Mouse (Mus musculus) small intestine, adult 2 months (tissue): Measurements from ENCODE around the gene Hist1h3e. TPM values are rescaled to one million over a fixed set of nuclear protein-coding genes. Genes with fewer than 3 reads are reported as not detected.
"Not testable (repeated sequence)": the region's sequence is repeated elsewhere in the genome, so short reads cannot be mapped to it uniquely, and the experiment has no call there.

ENCODE experiments used
- H3K27ac ChIP-seq: fragments of 200-500 bp; 2 replicates; pipeline ENCODE4 v1.5.1; 2012; ENCODE audit warnings: low read depth, low read length, control low read depth, inconsistent platforms; ENCODE audit not compliant: insufficient read depth
- H3K27me3 ChIP-seq: fragments of 200-500 bp; 2 replicates; pipeline ENCODE4 v1.6.1; 2012; ENCODE audit warnings: mild to moderate bottlenecking, moderate library complexity, low read length, inconsistent platforms; ENCODE audit not compliant: control insufficient read depth, insufficient read depth
- H3K36me3 ChIP-seq: fragments of 200-500 bp; 2 replicates; pipeline ENCODE4 v1.6.1; 2012; ENCODE audit warnings: mild to moderate bottlenecking, low read length, control low read depth, inconsistent platforms; ENCODE audit not compliant: control insufficient read depth, insufficient read depth
- H3K4me1 ChIP-seq: fragments of 200-500 bp; 2 replicates; pipeline ENCODE4 v1.6.1; 2012; ENCODE audit warnings: low read length, inconsistent platforms, mixed read lengths; ENCODE audit not compliant: control insufficient read depth, insufficient read depth, insufficient read length
- H3K4me3 ChIP-seq: fragments of 200-500 bp; 2 replicates; pipeline ENCODE4 v1.5.1; 2012; ENCODE audit warnings: low read depth, mild to moderate bottlenecking, control low read depth, inconsistent platforms, low read length, moderate library complexity
- CTCF ChIP-seq: fragments of 200-500 bp; IDR thresholded peaks from 2 replicates; pipeline ENCODE4 v1.5.1; 2012; ENCODE audit warnings: low read depth, mild to moderate bottlenecking, control low read depth, inconsistent platforms, low read length, moderate library complexity, mixed read lengths; ENCODE audit not compliant: insufficient replicate concordance, insufficient read length; ENCODE audit errors: extremely low read depth
- POLR2A ChIP-seq: fragments of 200-500 bp; IDR thresholded peaks from 2 replicates; pipeline ENCODE4 v1.6.1; 2012; ENCODE audit warnings: low read depth, mild to moderate bottlenecking, control low read depth, inconsistent platforms, low read length, moderate library complexity
- WGBS: fragments of 180-500 bp; shearing (Covaris S2); methylation state at CpG from one replicate; pipeline ENCODE4 v1.1.7; 2018; 5-methylcytosine and 5-hydroxymethylcytosine counted together
- polyA plus RNA-seq: library from polyadenylated mRNA; depleted of rRNA; stranded (reverse); fragments of >200 nt; gene quantifications from 2 replicates; pipeline ENCODE4 v1.2.3, GENCODE M21; 2012

Gene Hist1h3e
- polyA plus RNA-seq, 1 experiment, result 43.3 TPM

DNA sequence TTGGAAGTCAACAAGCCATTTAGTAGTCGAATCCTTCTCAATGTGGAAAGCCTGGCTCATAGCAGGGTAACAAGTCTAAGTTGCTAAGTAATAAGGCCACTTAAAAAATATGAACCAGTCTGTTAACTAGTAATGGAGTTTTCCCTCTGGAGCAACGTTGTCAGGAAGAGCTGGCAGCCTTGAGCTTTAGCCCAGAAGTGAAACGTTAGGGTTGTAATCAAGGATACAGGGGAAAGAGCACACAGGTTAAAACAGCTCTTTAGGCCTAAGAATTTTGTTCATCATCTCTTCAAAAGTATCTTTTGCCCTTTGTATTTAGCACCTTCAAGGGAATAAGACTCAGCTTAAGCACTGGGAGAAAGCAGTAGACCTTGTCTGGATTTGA is 11.4 kb downstream of the Hist1h3e start:
- WGBS, result 3% methylated on average over 3 of the region's 3 CpGs
- Histone ChIP-seq H3K4me3 (no peak overlapping the region), H3K36me3 (no peaks in the 10 kb centered on the region), H3K27ac (peak overlapping the region; percentile 53), H3K27me3 (no peaks in the 10 kb centered on the region), H3K4me1 (peaks cover 2% of the 10 kb centered on the region; the same call in 1 of the 2 replicates)
- TF ChIP-seq CTCF, result no peak
- no peak for TF ChIP-seq POLR2A

DNA sequence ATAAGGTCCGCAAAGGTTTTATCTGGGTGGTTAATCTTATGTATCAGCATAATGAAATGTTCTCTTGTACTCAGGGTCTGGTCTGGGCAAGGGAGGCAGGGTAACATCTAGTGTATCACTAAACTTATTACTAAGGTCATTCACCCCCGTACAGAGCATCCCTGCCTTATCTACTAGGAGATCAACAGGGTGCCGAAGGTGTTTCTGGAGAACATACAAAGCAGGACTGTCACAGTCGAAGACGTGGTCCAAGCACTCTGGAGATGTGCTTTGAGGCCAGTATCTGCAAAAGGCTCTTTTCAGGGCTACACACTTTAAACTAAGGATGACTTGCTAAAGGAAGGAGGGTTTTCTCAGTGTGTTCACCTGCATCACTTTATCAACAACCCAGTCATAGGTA is 15.5 kb downstream of the Hist1h3e start:
- Histone ChIP-seq H3K27me3 (no peaks in the 10 kb centered on the region), H3K4me3 (no peak overlapping the region), H3K27ac (no peak overlapping the region), H3K36me3 (no peaks in the 10 kb centered on the region), H3K4me1 (peaks cover 2% of the 10 kb centered on the region; the same call in 1 of the 2 replicates)
- TF ChIP-seq CTCF (no peak), POLR2A (no peak)
- WGBS, result 82% methylated on average over 5 of the region's 5 CpGs

DNA sequence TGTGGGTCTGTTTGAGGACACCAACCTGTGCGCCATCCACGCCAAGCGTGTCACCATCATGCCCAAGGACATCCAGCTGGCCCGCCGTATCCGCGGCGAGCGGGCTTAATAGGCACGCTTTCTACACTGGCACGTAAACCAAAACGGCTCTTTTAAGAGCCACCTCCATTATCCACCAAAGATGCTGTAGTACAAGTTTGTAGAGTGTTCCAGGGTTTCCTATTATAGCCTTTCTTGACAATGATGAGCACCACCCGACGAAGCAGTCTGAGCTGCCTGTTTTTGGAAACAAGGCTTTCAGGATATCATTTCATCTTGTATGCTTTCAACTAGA is 17.4 kb downstream of the Hist1h3e start:
- H3K36me3 ChIP-seq, H3K27me3 ChIP-seq, H3K4me1 ChIP-seq: not testable (repeated sequence)
- Histone ChIP-seq H3K27ac (peak overlapping the region; percentile 89), H3K4me3 (peak overlapping the region; percentile 95)
- WGBS, result 0% methylated on average over 13 of the region's 14 CpGs

DNA sequence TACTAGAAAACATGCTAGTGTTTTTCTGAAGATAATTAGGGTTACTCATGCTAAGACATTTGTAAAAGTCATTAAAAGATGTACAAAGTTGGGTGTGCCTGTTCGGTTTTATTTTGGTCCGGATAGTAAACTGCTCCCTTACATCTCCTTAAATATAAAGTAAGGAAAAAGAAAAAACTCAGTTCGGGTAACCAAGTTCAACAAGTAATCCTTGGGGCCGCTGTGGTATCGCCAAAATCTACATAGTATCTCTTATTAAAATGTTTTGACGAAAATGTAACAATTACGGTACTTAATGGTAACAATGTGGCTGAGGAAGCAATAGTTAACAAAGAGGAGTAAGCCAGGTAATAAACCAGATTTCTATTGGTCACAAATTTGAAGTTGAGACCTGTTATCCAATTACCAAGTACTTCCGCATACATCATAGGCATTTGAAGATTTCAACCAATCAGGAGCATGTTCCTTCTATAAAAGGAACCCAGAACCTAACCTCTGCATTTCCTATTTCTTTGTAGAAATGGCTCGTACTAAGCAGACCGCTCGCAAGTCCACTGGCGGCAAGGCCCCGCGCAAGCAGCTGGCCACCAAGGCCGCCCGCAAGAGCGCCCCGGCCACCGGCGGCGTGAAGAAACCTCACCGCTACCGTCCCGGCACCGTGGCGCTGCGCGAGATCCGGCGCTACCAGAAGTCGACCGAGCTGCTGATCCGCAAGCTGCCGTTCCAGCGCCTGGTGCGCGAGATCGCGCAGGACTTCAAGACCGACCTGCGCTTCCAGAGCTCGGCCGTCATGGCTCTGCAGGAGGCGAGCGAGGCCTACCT is 18.0 kb downstream of the Hist1h3e start, which contains the start of gene Hist1h3f:
TSS of gene Hist1h3f (plus strand) at position 88 of the 822 bp plus-strand sequence.
- Histone ChIP-seq H3K36me3 (no peaks in the 10 kb centered on the region), H3K27me3 (no peaks in the 10 kb centered on the region), H3K4me1 (peaks cover 2% of the 10 kb centered on the region; the same call in 1 of the 2 replicates), H3K27ac (peak within 1 kb of the TSS; percentile 92), H3K4me3 (peak within 1 kb of the TSS; percentile 95)
- TF ChIP-seq CTCF, result no peak
- TF ChIP-seq POLR2A, result peak; percentile 90
- under 1% methylated on average over 30 of the region's 45 CpGs for WGBS

DNA sequence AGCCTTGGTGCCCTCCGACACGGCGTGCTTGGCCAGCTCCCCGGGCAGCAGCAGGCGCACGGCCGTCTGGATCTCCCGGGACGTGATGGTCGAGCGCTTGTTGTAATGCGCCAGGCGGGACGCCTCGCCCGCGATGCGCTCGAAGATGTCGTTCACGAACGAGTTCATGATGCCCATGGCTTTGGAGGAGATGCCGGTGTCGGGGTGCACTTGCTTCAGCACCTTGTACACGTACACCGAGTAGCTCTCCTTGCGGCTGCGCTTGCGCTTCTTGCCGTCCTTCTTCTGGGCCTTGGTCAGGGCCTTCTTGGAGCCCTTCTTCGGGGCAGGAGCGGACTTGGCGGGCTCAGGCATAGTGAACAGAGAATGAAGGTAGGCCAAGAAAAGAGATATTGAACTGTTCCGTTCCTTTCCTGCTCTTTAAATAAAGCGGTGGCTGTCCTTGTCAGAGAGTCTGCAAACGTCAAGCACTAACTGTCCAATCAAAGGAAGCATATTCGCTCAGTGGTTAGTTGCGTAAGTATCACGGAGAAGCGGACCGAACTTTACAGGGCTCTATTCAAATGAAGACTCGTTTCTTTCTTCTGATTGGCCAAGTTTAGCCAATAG is 19.1 kb downstream of the Hist1h3e start, which contains the start of gene Hist1h2bh:
TSS of gene Hist1h2bh (minus strand) at position 394 of the 609 bp plus-strand sequence.
- not testable (repeated sequence) for H3K27me3 ChIP-seq, H3K36me3 ChIP-seq, H3K4me1 ChIP-seq
- peak; percentile 53; the same call in 1 of the 2 replicates for TF ChIP-seq POLR2A
- WGBS, result under 1% methylated on average over 36 of the region's 42 CpGs
- H3K27ac ChIP-seq, result peak within 1 kb of the TSS; percentile 92
- H3K4me3 ChIP-seq, result peak within 1 kb of the TSS; percentile 92

DNA sequence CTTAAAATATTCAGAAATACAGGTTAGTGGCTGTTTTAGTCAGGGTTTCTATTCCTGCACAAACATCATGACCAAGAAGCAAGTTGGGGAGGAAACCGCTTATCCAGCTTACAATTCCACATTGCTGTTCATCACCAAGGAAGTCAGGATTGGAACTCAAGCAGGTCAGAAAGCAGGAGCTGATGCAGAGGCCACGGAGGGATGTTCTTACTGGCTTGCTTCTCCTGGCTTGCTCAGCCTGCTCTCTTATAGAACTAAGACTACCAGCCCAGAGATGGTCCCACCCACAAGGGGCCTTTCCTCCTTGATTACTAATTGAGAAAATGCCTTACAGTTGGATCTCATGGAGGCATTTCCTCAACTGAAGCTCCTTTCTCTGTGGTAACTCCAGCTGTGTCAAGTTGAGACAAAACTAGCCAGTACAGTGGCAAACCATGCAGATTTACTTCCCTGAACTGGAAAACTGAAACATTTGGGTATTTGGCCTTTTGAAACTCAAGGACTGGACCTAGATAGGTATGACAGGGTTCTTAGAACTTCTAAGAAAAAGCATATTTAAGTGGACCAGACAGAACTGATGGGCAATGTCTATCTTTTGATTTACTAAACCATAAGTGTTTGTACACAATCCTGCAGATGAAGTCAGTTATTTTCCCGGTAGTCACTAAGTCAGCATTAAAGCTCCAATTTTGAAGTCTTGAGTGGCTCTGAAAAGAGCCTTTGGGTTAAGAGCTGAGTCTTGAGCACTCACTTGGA is 19.8 kb downstream of the Hist1h3e start:
- Histone ChIP-seq H3K27ac (peak overlapping the region; percentile 92), H3K4me3 (peak overlapping the region; percentile 92)
- H3K27me3 ChIP-seq, H3K36me3 ChIP-seq, H3K4me1 ChIP-seq: not testable (repeated sequence)
- 14% methylated on average over 3 of the region's 3 CpGs for WGBS

DNA sequence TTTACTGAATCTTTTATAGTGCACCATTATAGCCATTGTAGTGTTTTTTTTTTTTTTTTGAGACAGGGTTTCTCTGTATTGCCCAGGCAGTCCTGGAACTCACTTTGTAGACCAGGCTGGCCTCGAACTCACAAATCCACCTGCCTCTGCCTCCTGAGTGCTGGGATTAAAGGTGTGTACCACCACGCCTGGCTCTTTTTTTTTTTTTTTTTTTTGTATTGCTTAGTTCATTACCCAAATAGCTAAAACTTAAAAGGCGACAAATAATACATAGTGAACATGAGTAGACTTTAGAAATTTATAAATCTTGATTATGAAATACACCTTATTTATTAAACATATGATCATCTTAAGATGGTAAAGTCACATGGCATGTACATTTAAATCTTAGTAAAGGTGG is 20.7 kb downstream of the Hist1h3e start:
- TF ChIP-seq POLR2A (no peak), CTCF (no peak)
- no peak overlapping the region for H3K27ac ChIP-seq
- 83% methylated on average over 3 of the region's 3 CpGs for WGBS
- H3K36me3 ChIP-seq, result no peaks in the 10 kb centered on the region
- no peaks in the 10 kb centered on the region for H3K27me3 ChIP-seq
- H3K4me1 ChIP-seq, result peaks cover 3% of the 10 kb centered on the region; the same call in 1 of the 2 replicates
- no peak overlapping the region for H3K4me3 ChIP-seq

DNA sequence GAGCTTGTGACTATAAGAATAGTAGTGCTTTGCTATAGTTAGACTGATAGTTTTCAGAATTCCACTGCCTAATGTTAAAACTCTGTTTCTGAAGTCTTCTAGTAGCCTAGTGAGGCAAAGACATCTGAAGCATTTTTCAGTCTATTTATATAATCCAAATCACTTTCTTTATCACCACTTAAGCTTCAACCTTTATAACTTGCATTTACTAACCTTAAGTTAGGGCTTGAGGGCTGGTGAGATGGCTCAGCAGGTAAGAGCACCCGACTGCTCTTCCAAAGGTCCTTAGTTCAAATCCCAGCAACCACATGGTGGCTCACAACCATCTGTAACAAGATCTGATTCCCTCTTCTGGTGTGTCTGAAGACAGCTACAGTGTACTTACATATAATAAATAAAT is 22.3 kb downstream of the Hist1h3e start:
- not testable (repeated sequence) for H3K4me3 ChIP-seq, H3K36me3 ChIP-seq, H3K27me3 ChIP-seq, H3K4me1 ChIP-seq, H3K27ac ChIP-seq
- WGBS, result 76% methylated on average over 1 of the region's 1 CpGs
